Mouse (Mus musculus) hindbrain, postnatal 0 days (tissue): ENCODE results near the gene Atp1a3. TPM values are rescaled to one million over a fixed set of nuclear protein-coding genes. Genes with fewer than 3 reads are reported as not detected.
"Not testable (repeated sequence)": the region's sequence is repeated elsewhere in the genome, so short reads cannot be mapped to it uniquely, and the experiment has no call there.

Experiments used
- ATAC-seq: fragments of 200-750 bp; cut with Nextera tagmentation; 2 replicates; pipeline ENCODE4 v1.8.0; 2017; ENCODE audit warnings: mild to moderate bottlenecking, moderate TSS enrichment, moderate library complexity
- DNase-seq: peaks from one replicate; pipeline ENCODE4 v3.0.0-alpha.2; 2015; ENCODE audit warnings: low spot score
- H3K27ac ChIP-seq: fragments of 300-500 bp; sonication (generic); 2 replicates; pipeline ENCODE4 v1.5.1; 2014; ENCODE audit warnings: mild to moderate bottlenecking
- H3K27me3 ChIP-seq: fragments of 300-500 bp; sonication (generic); 2 replicates; pipeline ENCODE4 v1.6.1; 2014; ENCODE audit warnings: low read length, mixed read lengths; ENCODE audit not compliant: insufficient read depth
- H3K36me3 ChIP-seq: fragments of 300-500 bp; sonication (generic); 2 replicates; pipeline ENCODE4 v1.6.1; 2014; ENCODE audit warnings: low read length, mixed read lengths; ENCODE audit not compliant: insufficient read depth
- H3K4me1 ChIP-seq: fragments of 300-500 bp; sonication (generic); 2 replicates; pipeline ENCODE4 v1.6.1; 2014; ENCODE audit warnings: antibody characterized with exemption, low read length, mixed read lengths; ENCODE audit not compliant: insufficient read depth
- H3K4me2 ChIP-seq: fragments of 300-500 bp; sonication (generic); 2 replicates; pipeline ENCODE4 v1.6.1; 2014; ENCODE audit warnings: low read depth, mild to moderate bottlenecking, low read length, moderate library complexity, mixed read lengths
- H3K4me3 ChIP-seq: fragments of 300-500 bp; sonication (generic); 2 replicates; pipeline ENCODE4 v1.5.1; 2014; ENCODE audit warnings: low read length
- H3K9ac ChIP-seq: fragments of 300-500 bp; sonication (generic); replicated peaks from 2 replicates; pipeline ENCODE4 v1.6.1; 2014; ENCODE audit warnings: mild to moderate bottlenecking, low read length, moderate library complexity, mixed read lengths
- H3K9me3 ChIP-seq: fragments of 300-500 bp; sonication (generic); 2 replicates; pipeline ENCODE4 v1.6.1; 2016; ENCODE audit warnings: low read length, mixed read lengths
- CTCF ChIP-seq: IDR thresholded peaks from 2 replicates; pipeline ENCODE4 v1.5.1; 2016; ENCODE audit warnings: antibody characterized with exemption, control low read depth, low read depth
- WGBS: fragments of 180-500 bp; shearing (Covaris S2); extraction: QIAGEN DNeasy Blood & Tissue Kit; methylation state at CpG from one replicate; pipeline ENCODE4 v1.1.7; 2014; 5-methylcytosine and 5-hydroxymethylcytosine counted together
- polyA plus RNA-seq: library from polyadenylated mRNA; unstranded; fragments of >200 nt; fragmentation: Nextera tagmentation; extraction: Ambion mirVana; gene quantifications from 2 replicates; pipeline ENCODE4 v1.2.1, GENCODE M21; 2015
- total RNA-seq: library from RNA; depleted of rRNA; stranded (reverse); fragments of >200 nt; gene quantifications from 2 replicates; pipeline ENCODE4 v1.2.3, GENCODE M21; 2014; rRNA removed

Atp1a3 gene
- total RNA-seq (572 and 588 TPM in 2 replicates), polyA plus RNA-seq (649 and 730 TPM in 2 replicates)

- under 1% methylated on average over 50 of the region's 54 CpGs for WGBS
- Histone ChIP-seq H3K4me2 (peak within 1 kb of the TSS; percentile 71), H3K9me3 (no peaks in the 10 kb centered on the region), H3K36me3 (no peaks in the 10 kb centered on the region), H3K4me1 (peaks cover 41% of the 10 kb centered on the region), H3K4me3 (peak within 1 kb of the TSS; percentile 78), H3K27me3 (no peaks in the 10 kb centered on the region), H3K27ac (peak within 1 kb of the TSS; percentile 98), H3K9ac (peak within 1 kb of the TSS; percentile 86)
- DNase-seq (peak; percentile 94), ATAC-seq (peak; percentile 81)
- peak; percentile 33 for TF ChIP-seq CTCF
Measured at GRCm38 (mm10) chr7:25005421-25006065, at the start of gene Atp1a3. Atp1a3 (minus strand) TSS chr7:25005958.

GRCm38 (mm10) chr7:25052587-25052986 is 46.8 kb upstream of the Atp1a3 start:
- H3K36me3 ChIP-seq: peaks cover 55% of the 10 kb centered on the region
- no peak overlapping the region for H3K27ac ChIP-seq
- no peak for TF ChIP-seq CTCF
- DNase-seq (no peak), ATAC-seq (no peak)
- no peak overlapping the region for H3K4me3 ChIP-seq
- no peaks in the 10 kb centered on the region for H3K27me3 ChIP-seq
- no peak overlapping the region for H3K9ac ChIP-seq
- H3K4me2 ChIP-seq: no peak overlapping the region
- no peaks in the 10 kb centered on the region for H3K9me3 ChIP-seq
- H3K4me1 ChIP-seq: no peaks in the 10 kb centered on the region
- WGBS: 91% methylated on average over 3 of the region's 3 CpGs

GRCm38 (mm10) chr7:25049295-25049930 is 43.7 kb upstream of the Atp1a3 start:
- WGBS: 75% methylated on average over 16 of the region's 16 CpGs
- no peak for ATAC-seq
- H3K27ac ChIP-seq: no peak overlapping the region

GRCm38 (mm10) chr7:25047363-25047762 is 41.6 kb upstream of the Atp1a3 start:
- TF ChIP-seq CTCF: no peak
- H3K9me3 ChIP-seq: no peaks in the 10 kb centered on the region
- H3K36me3 ChIP-seq: peaks cover 68% of the 10 kb centered on the region
- DNase-seq (no peak), ATAC-seq (no peak)
- H3K4me2 ChIP-seq: no peak overlapping the region
- H3K9ac ChIP-seq: no peak overlapping the region
- no peaks in the 10 kb centered on the region for H3K27me3 ChIP-seq
- H3K4me1 ChIP-seq: no peaks in the 10 kb centered on the region
- no peak overlapping the region for H3K27ac ChIP-seq
- 74% methylated on average over 8 of the region's 8 CpGs for WGBS
- H3K4me3 ChIP-seq: no peak overlapping the region

More at GRCm38 (mm10) chr7:25049295-25049930, 43.7 kb upstream of the Atp1a3 start:
- Histone ChIP-seq H3K4me1 (no peaks in the 10 kb centered on the region), H3K4me2 (no peak overlapping the region), H3K9me3 (no peaks in the 10 kb centered on the region), H3K9ac (no peak overlapping the region), H3K27me3 (no peaks in the 10 kb centered on the region), H3K4me3 (no peak overlapping the region), H3K36me3 (peaks cover 53% of the 10 kb centered on the region)
- DNase-seq: no peak
- no peak for TF ChIP-seq CTCF

GRCm38 (mm10) chr7:25044599-25044998 is 38.8 kb upstream of the Atp1a3 start:
- not testable (repeated sequence) for DNase-seq, H3K9ac ChIP-seq, ATAC-seq, H3K4me1 ChIP-seq, H3K4me3 ChIP-seq, H3K27ac ChIP-seq, H3K27me3 ChIP-seq, H3K4me2 ChIP-seq, H3K9me3 ChIP-seq
- 93% methylated on average over 7 of the region's 7 CpGs for WGBS
- peaks cover 74% of the 10 kb centered on the region for H3K36me3 ChIP-seq

DNA sequence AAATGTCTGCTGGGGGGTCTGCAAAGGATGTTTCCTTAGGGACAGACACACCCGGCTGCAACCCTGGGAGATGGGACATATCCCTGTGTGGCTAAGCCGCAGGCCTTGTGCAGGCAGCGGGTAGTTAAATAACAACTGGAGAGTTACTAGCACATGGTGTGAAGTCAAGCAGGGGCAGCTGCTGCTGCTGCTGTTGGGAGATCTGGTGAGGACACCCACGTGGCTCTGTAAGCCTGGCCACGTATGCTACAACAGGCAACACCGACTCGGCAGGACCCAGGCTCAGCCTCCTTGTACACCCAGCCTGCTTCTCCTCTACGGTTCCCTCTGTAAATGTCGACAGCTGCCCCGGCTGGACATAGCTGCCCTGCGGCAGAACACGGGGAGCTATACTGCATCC is 36.2 kb upstream of the Atp1a3 start:
- Histone ChIP-seq H3K9me3 (no peaks in the 10 kb centered on the region), H3K4me2 (no peak overlapping the region), H3K4me3 (no peak overlapping the region), H3K9ac (no peak overlapping the region), H3K36me3 (peaks cover 63% of the 10 kb centered on the region), H3K27me3 (no peaks in the 10 kb centered on the region), H3K27ac (no peak overlapping the region), H3K4me1 (no peaks in the 10 kb centered on the region)
- DNase-seq: no peak
- 91% methylated on average over 12 of the region's 12 CpGs for WGBS
- no peak for TF ChIP-seq CTCF
- ATAC-seq: no peak

DNA sequence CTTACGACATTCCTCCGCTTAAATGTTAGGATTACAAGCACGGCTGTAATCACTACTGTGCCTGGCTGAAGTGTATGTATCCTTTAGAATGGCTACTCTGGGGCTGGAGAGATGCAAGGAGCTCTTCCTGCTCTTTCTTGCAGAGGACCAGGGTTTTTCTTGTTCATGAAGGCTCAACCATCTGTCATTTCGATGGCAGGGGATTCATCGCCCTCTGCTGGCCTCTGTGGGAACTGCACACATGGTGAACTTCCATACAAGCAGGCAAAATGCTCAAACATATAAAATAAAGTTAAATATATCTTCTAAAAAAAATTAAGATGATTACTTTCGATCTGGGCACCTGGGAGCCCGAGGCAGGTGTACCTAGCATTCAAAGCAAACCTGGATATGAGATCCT is 30.2 kb upstream of the Atp1a3 start:
- H3K4me2 ChIP-seq: no peak overlapping the region
- H3K9me3 ChIP-seq: no peaks in the 10 kb centered on the region
- TF ChIP-seq CTCF: peak; percentile 93
- DNase-seq (peak; percentile 87), ATAC-seq (no peak)
- no peak overlapping the region for H3K9ac ChIP-seq
- H3K27me3 ChIP-seq: no peaks in the 10 kb centered on the region
- H3K36me3 ChIP-seq: peaks cover 28% of the 10 kb centered on the region
- peak overlapping the region; percentile 49; the same call in 1 of the 2 replicates for H3K27ac ChIP-seq
- no peak overlapping the region for H3K4me3 ChIP-seq
- WGBS: 50% methylated on average over 7 of the region's 7 CpGs
- H3K4me1 ChIP-seq: no peaks in the 10 kb centered on the region
